Mouse (Mus musculus) bone marrow, adult 2 months (tissue): Measurements from ENCODE around the gene Cgref1.

ENCODE experiments used
- CTCF ChIP-seq: fragments of 200-500 bp; IDR thresholded peaks from 2 replicates; pipeline ENCODE4 v1.5.1; 2011; ENCODE audit warnings: low read length, control low read depth; ENCODE audit not compliant: control insufficient read depth, insufficient read depth
- POLR2A ChIP-seq: fragments of 200-500 bp; IDR thresholded peaks from 2 replicates; pipeline ENCODE4 v1.6.1; 2011; ENCODE audit warnings: low read depth, mild to moderate bottlenecking, control low read depth, low read length, borderline replicate concordance; ENCODE audit not compliant: control insufficient read depth

- TF ChIP-seq POLR2A (no peak), CTCF (0 out of 2 replicates have a peak, but pooled peaks have one; percentile 6)
Observed at GRCm38 (mm10) chr5:30920621-30921020, 24.8 kb downstream of the Cgref1 start.
